Comparison of ENCODE assay signal across 8 mouse cellular contexts in genomic region chr6:71631196-71631595, GRCm38 (mm10). TPM values are rescaled to one million over a fixed set of nuclear protein-coding genes. Genes with fewer than 3 reads are reported as not detected.
DNase-seq lines count a peak whose midpoint lies in the region; ATAC-seq and TF ChIP-seq lines count a peak whose summit lies in the region.

No protein-coding gene starts in this region.

- H3K27me3 ChIP-seq in heart, embryonic 14.5 days (ENCODE audit: control insufficient read depth, insufficient read depth, low read length), result no peaks in the 10 kb centered on the region
- H3K27me3 ChIP-seq in hindbrain, embryonic 14.5 days (ENCODE audit: control insufficient read depth, insufficient read depth, low read length), result no peaks in the 10 kb centered on the region
- no peaks in the 10 kb centered on the region for H3K27me3 ChIP-seq in midbrain, embryonic 14.5 days (ENCODE audit: control insufficient read depth, insufficient read depth, low read length)

- H3K9me3 ChIP-seq in heart, embryonic 14.5 days (ENCODE audit: control insufficient read depth, low read length), result no peaks in the 10 kb centered on the region
- no peaks in the 10 kb centered on the region for H3K9me3 ChIP-seq in hindbrain, embryonic 14.5 days (ENCODE audit: control insufficient read depth, low read length)
- H3K9me3 ChIP-seq in midbrain, embryonic 14.5 days (ENCODE audit: control insufficient read depth, low read length), result no peaks in the 10 kb centered on the region; the same call in 1 of the 2 replicates

- peaks cover 0 to 18% of the 10 kb centered on the region in 2 experiments; a peak in 2 of 4 replicates for H3K4me1 ChIP-seq in heart, embryonic 14.5 days (ENCODE audit: control insufficient read depth in 2 of 2, insufficient read depth in 2 of 2, low read length in 2 of 2)
- H3K4me1 ChIP-seq in bone marrow macrophage, adult 2 months (ENCODE audit: control insufficient read depth, insufficient read depth, low read length), result peaks cover 14% of the 10 kb centered on the region
- H3K4me1 ChIP-seq in hindbrain, embryonic 14.5 days (replicated peaks; ENCODE audit: control insufficient read depth, insufficient read depth, low read length), result peaks cover 30% of the 10 kb centered on the region
- peaks cover 26% of the 10 kb centered on the region for H3K4me1 ChIP-seq in midbrain, embryonic 14.5 days (ENCODE audit: control insufficient read depth, insufficient read depth, low read length)

- peak overlapping the region in 1 of 2 experiments; percentile 93; a peak in 3 of 4 replicates for H3K4me3 ChIP-seq in heart, embryonic 14.5 days (ENCODE audit: control insufficient read depth in 1 of 2, insufficient read depth in 1 of 2, low read depth in 1 of 2, low read length in 2 of 2)
- H3K4me3 ChIP-seq in bone marrow macrophage, adult 2 months (ENCODE audit: insufficient read depth, low read length), result peak overlapping the region; percentile 63
- peak overlapping the region; percentile 82 for H3K4me3 ChIP-seq in hindbrain, embryonic 14.5 days (replicated peaks; ENCODE audit: low read length)
- H3K4me3 ChIP-seq in midbrain, embryonic 14.5 days (replicated peaks; ENCODE audit: low read depth, low read length), result peak overlapping the region; percentile 88

- H3K27ac ChIP-seq in heart, embryonic 14.5 days (replicated peaks in 1 of 2; ENCODE audit: control insufficient read depth in 1 of 2, insufficient read depth in 1 of 2, low read depth in 2 of 2, low read length in 2 of 2), result no peak overlapping the region
- no peak overlapping the region for H3K27ac ChIP-seq in bone marrow macrophage, adult 2 months (ENCODE audit: insufficient read depth, low read depth, low read length)
- no peak overlapping the region for H3K27ac ChIP-seq in hindbrain, embryonic 14.5 days
- no peak overlapping the region for H3K27ac ChIP-seq in midbrain, embryonic 14.5 days (replicated peaks; ENCODE audit: low read depth, low read length)

- no peak for DNase-seq in heart, postnatal 36 days
- no peak for DNase-seq in hindbrain, embryonic 14.5 days (ENCODE audit: low spot score)
- DNase-seq in midbrain, embryonic 14.5 days, result peak; percentile 4
- no peak for DNase-seq in natural killer cell, adult 2 months (ENCODE audit: low spot score in 2 of 2)
- no peak for DNase-seq in kidney, postnatal 25 days
- DNase-seq in spleen, postnatal 4 days (ENCODE audit: low spot score in 2 of 2), result no peak

- intact Hi-C loops in heart, postnatal 36 days (cut with DNase I), result loop anchor here (5.0 kb wide), 3 partner anchors 171 to 484 kb away; partner anchors contain the start of gene Krcc1

- WGBS in heart, embryonic 14.5 days, result 0% methylated on average over 2 of the region's 2 CpGs
- WGBS in hindbrain, embryonic 14.5 days, result 4% methylated on average over 2 of the region's 2 CpGs
- WGBS in midbrain, embryonic 14.5 days, result 12% methylated on average over 2 of the region's 2 CpGs

- H3K9ac ChIP-seq in heart, embryonic 14.5 days (ENCODE audit: low read length), result peak overlapping the region; percentile 94
- H3K9ac ChIP-seq in hindbrain, embryonic 14.5 days, result peak overlapping the region; percentile 76; the same call in 1 of the 2 replicates
- peak overlapping the region; percentile 73; the same call in 1 of the 2 replicates for H3K9ac ChIP-seq in midbrain, embryonic 14.5 days (replicated peaks; ENCODE audit: low read length)

- no peak for TF ChIP-seq CTCF in bone marrow macrophage, adult 2 months (IDR thresholded peaks at IDR 0.05; ENCODE audit: low read depth, low read length)

- peaks cover 43% of the 10 kb centered on the region for H3K36me3 ChIP-seq in heart, embryonic 14.5 days (ENCODE audit: control insufficient read depth, insufficient read depth, low read length)
- H3K36me3 ChIP-seq in hindbrain, embryonic 14.5 days (replicated peaks; ENCODE audit: control insufficient read depth, insufficient read depth), result peaks cover 38% of the 10 kb centered on the region
- peaks cover 22% of the 10 kb centered on the region for H3K36me3 ChIP-seq in midbrain, embryonic 14.5 days (ENCODE audit: control insufficient read depth, insufficient read depth, low read length)

- no peak for ATAC-seq in heart, embryonic 14.5 days (ENCODE audit: insufficient number of reproducible peaks, insufficient read depth, low FRiP score, low read depth)
- ATAC-seq in hindbrain, embryonic 14.5 days (ENCODE audit: low FRiP score), result no peak
- no peak for ATAC-seq in midbrain, embryonic 14.5 days (ENCODE audit: low FRiP score, low TSS enrichment)

- H3K4me2 ChIP-seq in heart, embryonic 14.5 days (ENCODE audit: low read length), result peak overlapping the region; percentile 93
- H3K4me2 ChIP-seq in hindbrain, embryonic 14.5 days (replicated peaks), result peak overlapping the region; percentile 57
- peak overlapping the region; percentile 75 for H3K4me2 ChIP-seq in midbrain, embryonic 14.5 days (ENCODE audit: low read length)

- TF ChIP-seq POLR2A in bone marrow macrophage, adult 2 months (IDR thresholded peaks at IDR 0.05; ENCODE audit: borderline replicate concordance, low read depth, low read length), result no peak

RNA-seq across cellular contexts. Expression of gene Kdm3a, which starts 1.6 kb away (rescaled TPM):
- 31.2 and 33.4 TPM in 2 replicates for polyA plus RNA-seq in heart, embryonic 14.5 days (2014; fragmentation: Nextera tagmentation; extraction: Ambion mirVana)
- 10 to 100 TPM; 21.1 to 24.4 TPM for total RNA-seq in heart, postnatal 36 days (2021)
- 37.1 and 37.4 TPM in 2 replicates for polyA plus RNA-seq in bone marrow macrophage, adult 2 months (2012; ENCODE audit: insufficient read depth, insufficient read length, missing spikeins)
- polyA plus RNA-seq in hindbrain, embryonic 14.5 days (2014; fragmentation: Nextera tagmentation; extraction: Ambion mirVana), result 30.1 and 32.1 TPM in 2 replicates
- 30.7 and 43.7 TPM in 2 replicates for polyA plus RNA-seq in midbrain, embryonic 14.5 days (2014; fragmentation: Nextera tagmentation; extraction: Ambion mirVana)
